Mouse (Mus musculus): Measurements from ENCODE around the gene Tyro3. TPM values are rescaled to one million over a fixed set of nuclear protein-coding genes. Genes with fewer than 3 reads are reported as not detected.

Tyro3 gene
- polyA plus RNA-seq, 1 experiment from 2014 or later = 21.4 TPM

GRCm38 (mm10) chr2:119838363-119839156, 41.0 kb downstream of the Tyro3 start:
- WGBS = 71% methylated on average over 11 of the region's 11 CpGs
- H3K9ac ChIP-seq = no peak overlapping the region
- H3K27me3 ChIP-seq = no peaks in the 10 kb centered on the region
- H3K36me3 ChIP-seq = no peaks in the 10 kb centered on the region
- ATAC-seq (ENCODE audit: borderline replicate concordance, extremely low read depth, low FRiP score, low TSS enrichment) = no peak
- no peaks in the 10 kb centered on the region for H3K4me1 ChIP-seq
- H3K4me3 ChIP-seq = no peak overlapping the region
- H3K4me2 ChIP-seq = no peak overlapping the region
- H3K27ac ChIP-seq = no peak overlapping the region
- H3K9me3 ChIP-seq = no peaks in the 10 kb centered on the region

DNA sequence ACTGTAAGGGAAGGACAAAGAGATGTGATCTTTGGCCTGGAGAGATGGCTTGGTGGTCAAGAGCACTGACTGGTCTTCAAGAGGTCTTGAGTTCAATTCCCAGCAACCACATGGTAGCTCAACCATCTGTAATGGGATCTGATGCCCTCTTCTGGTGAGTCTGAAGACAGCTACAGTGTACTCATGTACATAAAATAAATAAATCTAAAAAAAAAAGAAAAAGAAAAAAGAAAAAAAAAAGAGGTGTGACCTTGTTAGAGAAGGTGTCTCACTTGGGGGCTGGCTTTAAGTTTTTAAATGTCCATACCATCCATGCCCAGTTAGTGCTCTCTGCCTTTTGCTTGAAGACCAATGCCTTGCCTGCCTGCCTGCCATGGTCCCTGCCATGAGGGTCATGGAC, 42.5 kb downstream of the Tyro3 start:
- Histone ChIP-seq H3K27ac (no peak overlapping the region), H3K4me1 (no peaks in the 10 kb centered on the region), H3K4me3 (no peak overlapping the region), H3K36me3 (no peaks in the 10 kb centered on the region), H3K4me2 (no peak overlapping the region), H3K9me3 (no peaks in the 10 kb centered on the region), H3K9ac (no peak overlapping the region), H3K27me3 (no peaks in the 10 kb centered on the region)
- ATAC-seq (ENCODE audit: borderline replicate concordance, extremely low read depth, low FRiP score, low TSS enrichment) = no peak

DNA sequence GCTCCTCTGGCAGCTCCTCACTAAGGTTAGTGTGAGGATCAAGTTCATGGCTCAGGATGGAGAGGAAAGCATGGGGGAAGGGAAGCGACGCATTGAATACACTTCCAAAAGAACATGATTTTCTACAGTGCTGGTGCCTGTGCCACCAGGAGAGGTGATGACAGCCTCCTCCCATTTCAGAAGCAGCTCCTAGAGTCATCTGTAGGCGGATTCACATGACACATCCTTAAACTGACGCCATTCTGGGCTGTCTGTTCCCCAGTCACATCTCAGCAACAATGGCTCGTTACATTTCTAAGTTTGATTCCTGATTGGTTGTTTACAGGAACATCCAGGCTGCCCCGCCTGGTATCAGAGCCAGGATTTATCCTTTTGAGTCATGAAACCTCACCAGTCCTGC, 44.5 kb downstream of the Tyro3 start:
- no peaks in the 10 kb centered on the region for H3K9me3 ChIP-seq
- ATAC-seq (ENCODE audit: borderline replicate concordance, extremely low read depth, low FRiP score, low TSS enrichment) = no peak
- H3K36me3 ChIP-seq = no peaks in the 10 kb centered on the region
- no peaks in the 10 kb centered on the region for H3K4me1 ChIP-seq
- no peak overlapping the region for H3K9ac ChIP-seq
- H3K4me3 ChIP-seq = no peak overlapping the region
- no peak overlapping the region for H3K27ac ChIP-seq
- 40% methylated on average over 6 of the region's 6 CpGs for WGBS
- H3K27me3 ChIP-seq = no peaks in the 10 kb centered on the region
- H3K4me2 ChIP-seq = no peak overlapping the region

GRCm38 (mm10) chr2:119843526-119843925, 46.0 kb downstream of the Tyro3 start:
- H3K4me2 ChIP-seq = no peak overlapping the region
- H3K36me3 ChIP-seq = no peaks in the 10 kb centered on the region
- H3K27ac ChIP-seq = no peak overlapping the region
- ATAC-seq (ENCODE audit: borderline replicate concordance, extremely low read depth, low FRiP score, low TSS enrichment) = no peak
- no peaks in the 10 kb centered on the region for H3K27me3 ChIP-seq
- H3K9ac ChIP-seq = no peak overlapping the region
- 85% methylated on average over 4 of the region's 4 CpGs for WGBS
- no peak overlapping the region for H3K4me3 ChIP-seq
- no peaks in the 10 kb centered on the region for H3K4me1 ChIP-seq
- no peaks in the 10 kb centered on the region for H3K9me3 ChIP-seq

- Histone ChIP-seq H3K27me3 (no peaks in the 10 kb centered on the region), H3K4me1 (no peaks in the 10 kb centered on the region), H3K4me2 (no peak overlapping the region), H3K9me3 (no peaks in the 10 kb centered on the region), H3K9ac (no peak overlapping the region), H3K27ac (no peak overlapping the region), H3K36me3 (no peaks in the 10 kb centered on the region), H3K4me3 (no peak overlapping the region)
- 74% methylated on average over 2 of the region's 2 CpGs for WGBS
- no peak for ATAC-seq (ENCODE audit: borderline replicate concordance, extremely low read depth, low FRiP score, low TSS enrichment)
These were observed 48.5 kb downstream of the Tyro3 start for GRCm38 (mm10) chr2:119845882-119846546.

- ATAC-seq (ENCODE audit: borderline replicate concordance, extremely low read depth, low FRiP score, low TSS enrichment) = no peak
- Histone ChIP-seq H3K27me3 (no peaks in the 10 kb centered on the region), H3K4me1 (no peaks in the 10 kb centered on the region), H3K9me3 (no peaks in the 10 kb centered on the region), H3K4me2 (no peak overlapping the region), H3K36me3 (no peaks in the 10 kb centered on the region), H3K27ac (no peak overlapping the region), H3K9ac (no peak overlapping the region), H3K4me3 (no peak overlapping the region)
- 69% methylated on average over 4 of the region's 4 CpGs for WGBS
These were observed 49.4 kb downstream of the Tyro3 start for GRCm38 (mm10) chr2:119846929-119847328.

DNA sequence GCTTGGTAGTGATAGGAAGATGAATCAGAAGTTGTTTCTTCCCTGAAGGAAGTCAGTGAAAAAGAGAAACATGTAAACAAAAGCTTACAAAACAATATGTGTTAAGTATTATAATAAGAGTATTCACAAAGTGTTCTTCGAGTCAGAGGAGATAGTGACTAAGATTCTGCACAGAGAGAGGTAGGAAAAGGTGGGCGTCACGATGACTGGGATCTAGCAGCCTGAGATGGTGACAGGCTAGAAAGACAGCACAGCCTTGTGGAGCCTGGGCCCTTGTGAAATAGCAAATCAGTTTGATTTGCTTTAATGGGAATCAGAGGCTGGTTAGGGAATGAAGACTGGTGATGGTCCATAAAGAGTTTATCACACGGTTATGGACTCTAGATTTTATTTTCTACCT, 56.3 kb downstream of the Tyro3 start:
- no peak overlapping the region for H3K4me3 ChIP-seq
- no peaks in the 10 kb centered on the region for H3K27me3 ChIP-seq
- H3K27ac ChIP-seq = no peak overlapping the region
- WGBS = 82% methylated on average over 4 of the region's 4 CpGs
- no peaks in the 10 kb centered on the region for H3K4me1 ChIP-seq
- no peak overlapping the region for H3K9ac ChIP-seq
- no peak overlapping the region for H3K4me2 ChIP-seq
- no peaks in the 10 kb centered on the region for H3K9me3 ChIP-seq
- no peaks in the 10 kb centered on the region for H3K36me3 ChIP-seq
- no peak for ATAC-seq (ENCODE audit: borderline replicate concordance, extremely low read depth, low FRiP score, low TSS enrichment)

DNA sequence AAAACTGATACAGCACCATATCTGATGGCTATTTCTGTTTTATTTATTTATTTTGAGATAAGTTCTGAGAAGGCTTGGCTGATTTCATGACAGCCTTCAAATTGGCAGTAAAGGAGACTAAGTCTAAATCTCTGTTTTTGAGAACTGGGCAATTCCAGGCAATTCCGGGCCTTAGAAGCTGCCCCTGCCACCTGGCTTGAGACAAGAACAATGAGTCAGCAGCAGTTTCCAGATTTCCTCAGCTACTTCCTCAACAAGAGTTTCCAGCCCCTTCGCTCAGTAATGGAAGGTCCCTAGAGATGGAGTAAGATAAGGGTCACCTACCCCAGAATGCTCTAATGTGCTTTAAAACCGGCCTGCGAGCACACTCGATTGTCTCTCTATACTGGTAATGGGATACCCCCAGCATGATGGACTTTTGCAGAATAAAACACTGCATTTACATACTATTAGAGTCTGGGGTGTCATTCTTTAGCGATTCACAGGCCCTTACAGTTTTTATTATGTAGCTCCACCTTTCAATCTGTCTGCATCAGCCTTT, 57.8 kb downstream of the Tyro3 start:
- no peaks in the 10 kb centered on the region for H3K36me3 ChIP-seq
- no peak overlapping the region for H3K27ac ChIP-seq
- H3K9ac ChIP-seq = no peak overlapping the region
- no peak overlapping the region for H3K4me3 ChIP-seq
- H3K4me2 ChIP-seq = no peak overlapping the region
- ATAC-seq (ENCODE audit: borderline replicate concordance, extremely low read depth, low FRiP score, low TSS enrichment) = no peak
- no peaks in the 10 kb centered on the region for H3K4me1 ChIP-seq
- WGBS = 59% methylated on average over 6 of the region's 6 CpGs
- no peaks in the 10 kb centered on the region for H3K27me3 ChIP-seq
- H3K9me3 ChIP-seq = no peaks in the 10 kb centered on the region

DNA sequence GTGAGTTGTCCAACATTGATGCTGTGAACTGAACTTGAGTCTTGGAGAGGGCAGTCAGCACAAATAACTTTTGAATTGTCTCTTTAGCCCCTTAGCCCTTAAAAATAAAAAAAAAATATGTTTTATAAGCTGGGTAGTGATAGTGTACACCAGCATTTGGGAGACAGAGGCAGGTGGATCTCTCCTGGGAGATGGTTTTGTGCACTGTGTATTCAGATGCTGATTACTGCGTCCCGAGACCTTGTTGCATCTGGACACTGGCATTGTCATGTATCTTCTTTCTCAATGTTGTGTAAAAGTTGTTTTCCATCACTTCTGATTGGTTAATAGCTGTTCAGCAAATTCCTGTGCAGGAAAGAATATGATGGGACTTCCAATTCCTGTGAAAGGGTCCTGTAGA, 59.8 kb downstream of the Tyro3 start:
- Histone ChIP-seq H3K4me2 (no peak overlapping the region), H3K4me3 (no peak overlapping the region), H3K9ac (no peak overlapping the region), H3K4me1 (no peaks in the 10 kb centered on the region), H3K27ac (no peak overlapping the region), H3K27me3 (no peaks in the 10 kb centered on the region), H3K9me3 (no peaks in the 10 kb centered on the region), H3K36me3 (no peaks in the 10 kb centered on the region)
- 88% methylated on average over 2 of the region's 2 CpGs for whole genome bisulfite sequencing
- ATAC-seq (ENCODE audit: borderline replicate concordance, extremely low read depth, low FRiP score, low TSS enrichment) = no peak

GRCm38 (mm10) chr2:119864484-119864883, 67.0 kb downstream of the Tyro3 start:
- Histone ChIP-seq H3K9me3 (no peaks in the 10 kb centered on the region), H3K4me2 (no peak overlapping the region), H3K27ac (no peak overlapping the region), H3K27me3 (peaks cover 3% of the 10 kb centered on the region; the same call in 1 of the 2 replicates), H3K4me1 (no peaks in the 10 kb centered on the region), H3K9ac (no peak overlapping the region), H3K36me3 (no peaks in the 10 kb centered on the region), H3K4me3 (no peak overlapping the region)
- 71% methylated on average over 4 of the region's 4 CpGs for WGBS
- ATAC-seq (ENCODE audit: borderline replicate concordance, extremely low read depth, low FRiP score, low TSS enrichment) = no peak

All from lung, embryonic 15.5 days (tissue).